Mouse (Mus musculus) olfactory bulb, adult 2 months (tissue): Measurements from ENCODE around the gene Hepacam.

Experiments used
- CTCF ChIP-seq: fragments of 200-500 bp; IDR thresholded peaks from 2 replicates; pipeline ENCODE4 v1.5.1; 2012; ENCODE audit warnings: low read depth, mild to moderate bottlenecking, low read length, moderate library complexity; ENCODE audit not compliant: insufficient read depth
- POLR2A ChIP-seq: fragments of 200-500 bp; IDR thresholded peaks from 2 replicates; pipeline ENCODE4 v1.6.1; 2012; ENCODE audit warnings: mild to moderate bottlenecking, low read depth, low read length, moderate library complexity; ENCODE audit not compliant: insufficient read depth

GRCm38 (mm10) chr9:37349050-37349449 is 18.1 kb upstream of the Hepacam start:
- TF ChIP-seq POLR2A (no peak), CTCF (no peak)
